Mouse (Mus musculus): ENCODE measurements around the gene Arpc5l. TPM values are rescaled to one million over a fixed set of nuclear protein-coding genes. Genes with fewer than 3 reads are reported as not detected.
A peak's percentile ranks its signal among the peaks of the same experiment; 100 is the strongest.
"Not testable (repeated sequence)": the region's sequence is repeated elsewhere in the genome, so short reads cannot be mapped to it uniquely, and the experiment has no call there.

Gene Arpc5l
- polyA plus RNA-seq, 1 experiment from 2014 or later = 116 TPM

- Histone ChIP-seq H3K27ac (peak overlapping the region; percentile 93), H3K9me3 (replicated peaks) (no peaks in the 10 kb centered on the region), H3K27me3 (ENCODE audit: low read depth, poor library complexity, severe bottlenecking) (no peaks in the 10 kb centered on the region), H3K4me1 (peaks cover 32% of the 10 kb centered on the region), H3K36me3 (peaks cover 52% of the 10 kb centered on the region), H3K4me3 (peak overlapping the region; percentile 76)
- no peak for DNase-seq (ENCODE audit: low spot score)
- 79% methylated on average over 5 of the region's 5 CpGs for WGBS
Observed at GRCm38 (mm10) chr2:39003512-39003911, 1.6 kb upstream of the Arpc5l start.

- Histone ChIP-seq H3K9me3 (replicated peaks) (no peaks in the 10 kb centered on the region), H3K27me3 (ENCODE audit: low read depth, poor library complexity, severe bottlenecking) (no peaks in the 10 kb centered on the region), H3K4me3 (peak overlapping the region; percentile 76), H3K36me3 (peaks cover 49% of the 10 kb centered on the region), H3K4me1 (peaks cover 40% of the 10 kb centered on the region), H3K27ac (peak overlapping the region; percentile 93)
- DNase-seq (ENCODE audit: low spot score) = peak; percentile 52
- 1% methylated on average over 11 of the region's 11 CpGs for WGBS
Observed at GRCm38 (mm10) chr2:39004372-39004771, 776 bp upstream of the Arpc5l start.

DNA sequence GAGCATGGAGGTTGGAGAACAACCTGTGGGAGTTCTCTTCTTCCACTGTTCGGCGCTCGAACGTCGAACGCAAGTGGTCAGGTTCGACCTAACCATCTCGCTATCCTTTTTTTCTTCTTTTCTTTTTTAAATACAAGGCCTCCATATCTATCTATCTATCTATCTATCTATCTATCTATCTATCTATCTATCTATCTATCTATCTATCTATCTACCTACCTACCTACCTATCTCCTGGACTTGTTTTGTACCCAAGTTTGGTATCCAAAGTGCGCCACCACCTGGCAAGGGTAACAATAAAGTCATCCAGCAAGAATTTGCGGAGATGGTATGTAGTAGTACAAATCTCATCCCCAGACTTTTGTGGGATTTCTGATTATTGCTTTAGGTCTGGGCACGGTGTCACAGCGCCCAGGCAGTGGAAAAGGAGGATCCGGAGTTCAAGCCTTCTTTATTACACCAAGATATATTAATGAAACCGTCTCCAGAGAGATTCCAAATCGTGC lies 479 bp downstream of the Arpc5l start, which contains the start of gene Rpl35:
Gene Rpl35 (minus strand): TSS at position 51 of the 506 bp plus-strand sequence.
- DNase-seq (ENCODE audit: low spot score) = no peak
- WGBS = 12% methylated on average over 15 of the region's 15 CpGs
- Histone ChIP-seq H3K9me3 (replicated peaks) (no peaks in the 10 kb centered on the region), H3K4me1 (peaks cover 45% of the 10 kb centered on the region), H3K27me3 (ENCODE audit: low read depth, poor library complexity, severe bottlenecking) (no peaks in the 10 kb centered on the region), H3K27ac (peak within 1 kb of the TSS; percentile 93), H3K4me3 (peak within 1 kb of the TSS; percentile 76), H3K36me3 (peaks cover 39% of the 10 kb centered on the region)

DNA sequence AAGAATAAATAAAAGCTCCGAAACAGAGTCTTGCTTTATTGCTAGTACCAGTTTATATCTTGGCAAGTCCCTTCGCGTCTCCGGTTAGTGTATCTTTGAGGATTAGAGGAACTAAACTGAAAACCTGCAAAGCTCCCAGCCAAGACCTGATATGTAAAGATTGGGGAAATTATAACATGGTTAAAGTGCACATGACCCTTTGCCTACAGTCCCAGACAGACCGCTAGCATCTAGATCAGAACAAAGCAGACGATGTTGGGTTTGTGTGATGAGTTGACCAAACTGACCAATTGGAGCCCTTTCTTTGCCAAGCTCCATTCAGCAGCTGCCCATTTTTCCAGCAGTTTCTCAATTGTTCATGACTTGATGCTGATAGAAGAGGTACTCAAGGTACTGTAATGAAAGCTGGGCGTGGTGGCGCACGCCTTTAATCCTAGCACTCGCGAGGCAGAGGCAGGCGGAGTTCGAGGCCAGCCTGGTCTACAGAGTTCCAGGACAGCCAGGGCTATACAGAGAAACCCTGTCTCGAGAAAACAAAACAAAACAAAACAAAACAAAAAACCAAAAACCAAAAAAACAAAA lies 1.1 kb downstream of the Arpc5l start:
- no peak for DNase-seq (ENCODE audit: low spot score)
- Histone ChIP-seq H3K9me3 (replicated peaks) (no peaks in the 10 kb centered on the region), H3K4me3 (peak overlapping the region; percentile 76), H3K4me1 (peaks cover 45% of the 10 kb centered on the region), H3K27me3 (ENCODE audit: low read depth, poor library complexity, severe bottlenecking) (no peaks in the 10 kb centered on the region), H3K27ac (no peak overlapping the region), H3K36me3 (peaks cover 37% of the 10 kb centered on the region)
- 89% methylated on average over 14 of the region's 14 CpGs for WGBS

DNA sequence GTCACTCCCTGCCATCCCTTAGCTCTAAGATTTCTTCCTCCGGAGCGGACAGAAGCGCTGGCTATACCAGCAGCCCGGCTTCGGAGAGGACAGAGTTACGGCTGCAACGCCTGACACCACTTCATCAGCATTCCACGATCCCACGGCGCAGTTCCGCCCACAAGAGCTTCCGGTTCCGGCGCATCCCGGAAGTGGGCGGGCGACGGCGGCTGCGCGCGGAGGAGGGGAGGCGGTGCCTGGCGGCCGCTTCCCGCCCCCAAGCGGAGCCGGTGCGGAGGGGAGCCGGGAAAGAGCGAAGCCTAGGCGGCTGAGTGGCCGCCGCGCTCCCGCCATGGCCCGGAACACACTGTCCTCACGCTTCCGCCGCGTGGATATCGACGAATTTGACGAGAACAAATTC lies 2.7 kb downstream of the Arpc5l start:
- peak overlapping the region; percentile 90 for H3K27ac ChIP-seq
- peak overlapping the region; percentile 98 for H3K4me3 ChIP-seq
- peaks cover 36% of the 10 kb centered on the region for H3K36me3 ChIP-seq
- H3K27me3 ChIP-seq (ENCODE audit: low read depth, poor library complexity, severe bottlenecking) = no peaks in the 10 kb centered on the region
- H3K4me1 ChIP-seq = peaks cover 43% of the 10 kb centered on the region
- 0% methylated on average over 43 of the region's 44 CpGs for WGBS
- no peaks in the 10 kb centered on the region for H3K9me3 ChIP-seq (replicated peaks)
- peak; percentile 98 for DNase-seq (ENCODE audit: low spot score)

- no peaks in the 10 kb centered on the region for H3K27me3 ChIP-seq (ENCODE audit: low read depth, poor library complexity, severe bottlenecking)
- DNase-seq (ENCODE audit: low spot score) = no peak
- peak overlapping the region; percentile 98 for H3K4me3 ChIP-seq
- H3K27ac ChIP-seq = peak overlapping the region; percentile 90
- H3K4me1 ChIP-seq = peaks cover 38% of the 10 kb centered on the region
- 2% methylated on average over 25 of the region's 25 CpGs for WGBS
- H3K36me3 ChIP-seq = peaks cover 36% of the 10 kb centered on the region
- H3K9me3 ChIP-seq (replicated peaks) = no peaks in the 10 kb centered on the region
Observed at GRCm38 (mm10) chr2:39008350-39008851, 3.3 kb downstream of the Arpc5l start.

GRCm38 (mm10) chr2:39008954-39009365 lies 3.8 kb downstream of the Arpc5l start:
- Histone ChIP-seq H3K27ac (peak overlapping the region; percentile 90), H3K36me3 (peaks cover 36% of the 10 kb centered on the region), H3K4me3 (peak overlapping the region; percentile 98), H3K4me1 (peaks cover 32% of the 10 kb centered on the region), H3K27me3 (ENCODE audit: low read depth, poor library complexity, severe bottlenecking) (no peaks in the 10 kb centered on the region), H3K9me3 (replicated peaks) (no peaks in the 10 kb centered on the region)
- no peak for DNase-seq (ENCODE audit: low spot score)
- 33% methylated on average over 3 of the region's 3 CpGs for WGBS

- not testable (repeated sequence) for DNase-seq (ENCODE audit: low spot score); H3K4me3 ChIP-seq; H3K27ac ChIP-seq; H3K27me3 ChIP-seq (ENCODE audit: low read depth, poor library complexity, severe bottlenecking); H3K9me3 ChIP-seq (replicated peaks)
- 99% methylated on average over 5 of the region's 5 CpGs for WGBS
- Histone ChIP-seq H3K4me1 (peaks cover 28% of the 10 kb centered on the region), H3K36me3 (peaks cover 45% of the 10 kb centered on the region)
Observed at GRCm38 (mm10) chr2:39010144-39010543, 5.0 kb downstream of the Arpc5l start.

- peaks cover 20% of the 10 kb centered on the region for H3K4me1 ChIP-seq
- H3K4me3 ChIP-seq = no peak overlapping the region
- DNase-seq (ENCODE audit: low spot score) = no peak
- H3K9me3 ChIP-seq (replicated peaks) = no peaks in the 10 kb centered on the region
- H3K27ac ChIP-seq = no peak overlapping the region
- H3K36me3 ChIP-seq = peaks cover 57% of the 10 kb centered on the region
- H3K27me3 ChIP-seq (ENCODE audit: low read depth, poor library complexity, severe bottlenecking) = no peaks in the 10 kb centered on the region
Observed at GRCm38 (mm10) chr2:39011264-39011663, 6.1 kb downstream of the Arpc5l start.

GRCm38 (mm10) chr2:39011971-39012370 lies 6.8 kb downstream of the Arpc5l start:
- H3K36me3 ChIP-seq = peaks cover 64% of the 10 kb centered on the region
- no peak overlapping the region for H3K27ac ChIP-seq
- no peak for DNase-seq (ENCODE audit: low spot score)
- H3K4me3 ChIP-seq = no peak overlapping the region
- H3K4me1 ChIP-seq = peaks cover 17% of the 10 kb centered on the region
- no peaks in the 10 kb centered on the region for H3K9me3 ChIP-seq (replicated peaks)
- 93% methylated on average over 3 of the region's 3 CpGs for WGBS
- no peaks in the 10 kb centered on the region for H3K27me3 ChIP-seq (ENCODE audit: low read depth, poor library complexity, severe bottlenecking)

DNA sequence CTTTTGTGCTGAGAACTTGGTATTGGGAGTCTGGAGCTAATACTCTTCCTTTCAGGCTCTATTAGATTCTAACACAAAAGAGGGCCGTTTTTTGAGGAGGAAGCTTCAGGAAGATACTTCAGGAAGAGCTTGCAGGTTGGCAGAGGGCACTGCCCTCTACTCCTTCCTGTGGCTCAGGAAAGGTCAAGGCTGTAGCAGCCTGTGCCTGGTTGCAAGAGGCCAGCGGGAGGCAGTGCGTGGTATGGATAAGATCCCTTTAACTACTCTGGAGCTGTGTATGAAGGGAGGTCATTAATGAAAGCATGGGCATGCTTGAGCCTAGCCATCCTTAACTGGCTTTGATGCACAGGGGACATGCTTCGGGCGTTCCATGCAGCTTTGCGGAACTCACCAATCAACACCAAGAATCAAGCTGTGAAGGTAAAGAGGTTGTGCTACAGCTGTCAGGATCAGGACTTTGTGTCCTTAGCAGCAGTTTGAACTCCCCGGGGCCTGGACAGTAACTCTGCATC lies 7.7 kb downstream of the Arpc5l start:
- H3K27ac ChIP-seq = no peak overlapping the region
- H3K36me3 ChIP-seq = peaks cover 72% of the 10 kb centered on the region
- no peaks in the 10 kb centered on the region for H3K27me3 ChIP-seq (ENCODE audit: low read depth, poor library complexity, severe bottlenecking)
- H3K4me3 ChIP-seq = no peak overlapping the region
- peaks cover 14% of the 10 kb centered on the region for H3K4me1 ChIP-seq
- DNase-seq (ENCODE audit: low spot score) = no peak
- 92% methylated on average over 7 of the region's 7 CpGs for WGBS
- H3K9me3 ChIP-seq (replicated peaks) = no peaks in the 10 kb centered on the region

- Histone ChIP-seq H3K4me3 (no peak overlapping the region), H3K27me3 (ENCODE audit: low read depth, poor library complexity, severe bottlenecking) (no peaks in the 10 kb centered on the region), H3K36me3 (peaks cover 94% of the 10 kb centered on the region), H3K9me3 (replicated peaks) (no peaks in the 10 kb centered on the region), H3K4me1 (no peaks in the 10 kb centered on the region), H3K27ac (no peak overlapping the region)
- WGBS = 84% methylated on average over 3 of the region's 3 CpGs
- no peak for DNase-seq (ENCODE audit: low spot score)
Observed at GRCm38 (mm10) chr2:39016581-39016980, 11.4 kb downstream of the Arpc5l start.

GRCm38 (mm10) chr2:39020004-39020403 lies 14.9 kb downstream of the Arpc5l start:
- Histone ChIP-seq H3K36me3 (peaks cover 92% of the 10 kb centered on the region), H3K4me3 (no peak overlapping the region), H3K27ac (no peak overlapping the region), H3K27me3 (ENCODE audit: low read depth, poor library complexity, severe bottlenecking) (no peaks in the 10 kb centered on the region), H3K4me1 (no peaks in the 10 kb centered on the region), H3K9me3 (replicated peaks) (no peaks in the 10 kb centered on the region)
- no peak for DNase-seq (ENCODE audit: low spot score)
- WGBS = 100% methylated on average over 1 of the region's 1 CpGs
